Mouse (Mus musculus): ENCODE data around the gene Hoxc13.

DNA sequence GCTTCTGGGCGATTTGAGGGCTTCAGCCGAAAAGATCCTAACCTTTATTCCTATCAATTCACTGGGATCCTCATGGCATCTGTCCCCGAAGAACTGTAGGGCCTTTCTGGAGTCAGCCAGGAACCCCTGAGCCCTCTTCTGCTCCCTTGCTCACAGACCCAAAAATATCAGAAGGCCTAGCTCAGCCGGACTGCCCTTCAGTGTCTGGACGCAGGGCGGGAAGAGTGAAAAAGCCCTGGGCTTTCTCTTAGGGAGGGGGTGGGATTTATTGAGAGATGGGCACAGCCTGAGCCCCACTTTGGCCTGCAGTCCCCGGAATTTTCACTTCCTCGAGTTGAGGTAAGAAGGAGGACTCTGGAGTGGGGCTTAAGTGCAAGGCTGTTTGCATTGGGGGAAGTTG, 42.4 kb downstream of the Hoxc13 start:
- TF ChIP-seq CTCF (IDR thresholded peaks at IDR 0.05; ENCODE audit: insufficient read depth, low read depth, low read length), result no peak
- TF ChIP-seq POLR2A (IDR thresholded peaks at IDR 0.05; ENCODE audit: insufficient read depth, low read depth, low read length), result no peak
